Mouse (Mus musculus): ENCODE measurements around the gene Map1s. TPM values are rescaled to one million over a fixed set of nuclear protein-coding genes. Genes with fewer than 3 reads are reported as not detected.
A peak's percentile ranks its signal among the peaks of the same experiment; 100 is the strongest.

Gene Map1s
- polyA plus RNA-seq, 1 experiment, result 62.2 TPM

DNA sequence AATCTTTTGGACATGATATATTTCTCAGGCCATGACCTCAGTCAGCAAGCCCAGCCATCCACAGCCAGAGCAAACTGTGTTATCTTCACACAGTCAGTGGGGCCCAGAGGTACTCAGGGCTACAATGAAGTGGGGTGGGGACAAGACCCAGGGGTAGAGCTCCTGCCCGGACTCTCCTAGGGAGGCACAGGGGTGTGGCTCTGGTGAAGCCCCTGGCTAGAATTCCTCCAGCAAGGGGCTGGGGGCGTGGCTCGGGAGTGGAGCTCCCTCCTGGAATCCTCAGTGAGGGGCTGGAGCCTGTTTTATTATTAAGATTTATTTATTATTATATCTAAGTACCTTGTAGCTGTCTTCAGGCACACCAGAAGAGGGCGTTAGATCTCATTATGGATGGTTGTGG, 29.4 kb upstream of the Map1s start:
- TF ChIP-seq CTCF (IDR thresholded peaks at IDR 0.05; ENCODE audit: extremely low read depth, insufficient read depth, low read length), result no peak
- TF ChIP-seq POLR2A (IDR thresholded peaks at IDR 0.05; ENCODE audit: extremely low read depth, insufficient read depth, low read length), result no peak
- Histone ChIP-seq H3K4me1 (ENCODE audit: control insufficient read depth, insufficient read depth, low read length) (no peaks in the 10 kb centered on the region), H3K4me3 (ENCODE audit: insufficient read depth, low read length) (no peak overlapping the region), H3K27ac (ENCODE audit: insufficient read depth, low read length) (no peak overlapping the region)

- Histone ChIP-seq H3K4me3 (ENCODE audit: insufficient read depth, low read length) (no peak overlapping the region), H3K27ac (ENCODE audit: insufficient read depth, low read length) (no peak overlapping the region), H3K4me1 (ENCODE audit: control insufficient read depth, insufficient read depth, low read length) (no peaks in the 10 kb centered on the region)
- TF ChIP-seq POLR2A (IDR thresholded peaks at IDR 0.05; ENCODE audit: extremely low read depth, insufficient read depth, low read length) (no peak), CTCF (IDR thresholded peaks at IDR 0.05; ENCODE audit: extremely low read depth, insufficient read depth, low read length) (no peak)
Observed at GRCm38 (mm10) chr8:70878178-70878577, 27.6 kb upstream of the Map1s start.

- TF ChIP-seq POLR2A (IDR thresholded peaks at IDR 0.05; ENCODE audit: extremely low read depth, insufficient read depth, low read length), result no peak
- TF ChIP-seq CTCF (IDR thresholded peaks at IDR 0.05; ENCODE audit: extremely low read depth, insufficient read depth, low read length), result no peak
- no peak overlapping the region for H3K27ac ChIP-seq (ENCODE audit: insufficient read depth, low read length)
- H3K4me3 ChIP-seq (ENCODE audit: insufficient read depth, low read length), result no peak overlapping the region
- H3K4me1 ChIP-seq (ENCODE audit: control insufficient read depth, insufficient read depth, low read length), result no peaks in the 10 kb centered on the region
Observed at GRCm38 (mm10) chr8:70879500-70879899, 26.2 kb upstream of the Map1s start.

DNA sequence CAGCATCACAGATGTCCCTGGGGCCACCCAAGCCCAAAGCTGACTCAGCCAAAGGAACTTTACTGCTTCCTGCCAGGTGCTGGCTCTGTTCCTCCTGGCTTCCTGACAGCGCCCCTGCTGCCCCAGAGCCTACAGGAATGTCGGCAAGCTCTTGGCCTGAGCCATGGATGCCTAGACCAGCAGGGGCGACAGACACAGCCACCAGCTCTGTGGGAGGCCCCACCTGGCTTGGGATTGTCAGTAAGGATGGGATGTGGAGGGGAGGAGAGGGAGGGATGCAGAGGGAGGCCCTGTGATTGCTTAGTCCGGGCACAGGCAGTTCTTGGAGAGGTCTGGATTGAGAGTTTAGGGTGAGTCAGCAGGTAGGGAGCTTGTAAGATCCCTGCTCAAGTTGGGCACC, 25.6 kb upstream of the Map1s start:
- Histone ChIP-seq H3K27ac (ENCODE audit: insufficient read depth, low read length) (peak overlapping the region; percentile 67; the same call in 1 of the 2 replicates), H3K4me1 (ENCODE audit: control insufficient read depth, insufficient read depth, low read length) (no peaks in the 10 kb centered on the region), H3K4me3 (ENCODE audit: insufficient read depth, low read length) (no peak overlapping the region)
- TF ChIP-seq POLR2A (IDR thresholded peaks at IDR 0.05; ENCODE audit: extremely low read depth, insufficient read depth, low read length) (no peak), CTCF (IDR thresholded peaks at IDR 0.05; ENCODE audit: extremely low read depth, insufficient read depth, low read length) (no peak)

GRCm38 (mm10) chr8:70880546-70880945, 25.2 kb upstream of the Map1s start:
- H3K27ac ChIP-seq (ENCODE audit: insufficient read depth, low read length), result peak overlapping the region; percentile 67
- no peaks in the 10 kb centered on the region for H3K4me1 ChIP-seq (ENCODE audit: control insufficient read depth, insufficient read depth, low read length)
- no peak for TF ChIP-seq POLR2A (IDR thresholded peaks at IDR 0.05; ENCODE audit: extremely low read depth, insufficient read depth, low read length)
- TF ChIP-seq CTCF (IDR thresholded peaks at IDR 0.05; ENCODE audit: extremely low read depth, insufficient read depth, low read length), result no peak
- no peak overlapping the region for H3K4me3 ChIP-seq (ENCODE audit: insufficient read depth, low read length)

DNA sequence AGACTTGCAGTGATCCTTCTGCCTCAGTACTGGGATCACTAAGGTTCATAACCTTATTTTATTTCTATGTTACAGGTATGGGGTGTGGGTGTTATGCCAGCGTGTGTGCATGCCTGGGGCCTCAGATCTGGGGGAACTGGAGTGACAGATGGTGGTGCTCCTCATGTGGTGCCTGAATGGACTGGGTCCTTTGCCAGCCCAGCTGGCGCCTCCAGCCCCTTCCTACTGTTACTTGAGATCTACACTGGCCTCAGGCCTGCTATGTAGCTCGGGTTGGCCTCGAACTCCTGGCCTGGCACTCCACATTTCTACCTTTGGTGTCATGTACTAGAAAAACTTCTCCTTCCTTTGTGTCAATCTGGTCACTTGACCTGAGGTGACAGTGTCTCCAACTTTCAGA, 21.5 kb upstream of the Map1s start:
- Histone ChIP-seq H3K27ac (ENCODE audit: insufficient read depth, low read length) (no peak overlapping the region), H3K4me3 (ENCODE audit: insufficient read depth, low read length) (no peak overlapping the region), H3K4me1 (ENCODE audit: control insufficient read depth, insufficient read depth, low read length) (no peaks in the 10 kb centered on the region)
- no peak for TF ChIP-seq POLR2A (IDR thresholded peaks at IDR 0.05; ENCODE audit: extremely low read depth, insufficient read depth, low read length)
- no peak for TF ChIP-seq CTCF (IDR thresholded peaks at IDR 0.05; ENCODE audit: extremely low read depth, insufficient read depth, low read length)

DNA sequence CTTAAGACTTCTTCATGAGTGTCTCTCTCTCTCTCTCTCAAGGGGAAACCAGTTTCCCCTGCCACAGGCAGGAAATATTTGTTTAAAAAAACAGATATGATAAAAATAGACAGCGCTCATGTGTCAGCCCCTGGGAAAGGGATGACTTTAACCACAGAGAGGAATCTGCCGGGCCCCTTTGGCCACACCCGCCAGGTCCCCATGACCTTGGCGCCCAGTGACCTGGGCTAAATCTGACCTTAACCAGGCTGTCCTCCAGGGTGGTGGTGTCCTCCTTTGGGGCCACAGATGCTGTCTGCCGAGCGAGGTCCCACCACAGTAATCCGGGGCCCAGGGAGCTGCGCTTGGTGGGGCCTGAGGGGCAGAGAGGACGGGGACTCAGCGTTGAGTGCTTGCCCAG, 21.0 kb upstream of the Map1s start:
- H3K4me1 ChIP-seq (ENCODE audit: control insufficient read depth, insufficient read depth, low read length), result no peaks in the 10 kb centered on the region
- TF ChIP-seq CTCF (IDR thresholded peaks at IDR 0.05; ENCODE audit: extremely low read depth, insufficient read depth, low read length), result no peak
- TF ChIP-seq POLR2A (IDR thresholded peaks at IDR 0.05; ENCODE audit: extremely low read depth, insufficient read depth, low read length), result no peak
- H3K27ac ChIP-seq (ENCODE audit: insufficient read depth, low read length), result no peak overlapping the region
- H3K4me3 ChIP-seq (ENCODE audit: insufficient read depth, low read length), result no peak overlapping the region

- H3K4me3 ChIP-seq (ENCODE audit: insufficient read depth, low read length), result no peak overlapping the region
- no peaks in the 10 kb centered on the region for H3K4me1 ChIP-seq (ENCODE audit: control insufficient read depth, insufficient read depth, low read length)
- H3K27ac ChIP-seq (ENCODE audit: insufficient read depth, low read length), result no peak overlapping the region
- no peak for TF ChIP-seq CTCF (IDR thresholded peaks at IDR 0.05; ENCODE audit: extremely low read depth, insufficient read depth, low read length)
- no peak for TF ChIP-seq POLR2A (IDR thresholded peaks at IDR 0.05; ENCODE audit: extremely low read depth, insufficient read depth, low read length)
Observed at GRCm38 (mm10) chr8:70885612-70886011, 20.1 kb upstream of the Map1s start.

- H3K4me3 ChIP-seq (ENCODE audit: insufficient read depth, low read length), result peak overlapping the region; percentile 2; the same call in 1 of the 2 replicates
- TF ChIP-seq CTCF (IDR thresholded peaks at IDR 0.05; ENCODE audit: extremely low read depth, insufficient read depth, low read length) (no peak), POLR2A (IDR thresholded peaks at IDR 0.05; ENCODE audit: extremely low read depth, insufficient read depth, low read length) (no peak)
- no peaks in the 10 kb centered on the region for H3K4me1 ChIP-seq (ENCODE audit: control insufficient read depth, insufficient read depth, low read length)
- H3K27ac ChIP-seq (ENCODE audit: insufficient read depth, low read length), result no peak overlapping the region
Observed at GRCm38 (mm10) chr8:70887669-70888068, 18.1 kb upstream of the Map1s start.

GRCm38 (mm10) chr8:70890656-70891055, 15.1 kb upstream of the Map1s start:
- Histone ChIP-seq H3K4me3 (ENCODE audit: insufficient read depth, low read length) (no peak overlapping the region), H3K27ac (ENCODE audit: insufficient read depth, low read length) (no peak overlapping the region), H3K4me1 (ENCODE audit: control insufficient read depth, insufficient read depth, low read length) (no peaks in the 10 kb centered on the region)
- TF ChIP-seq POLR2A (IDR thresholded peaks at IDR 0.05; ENCODE audit: extremely low read depth, insufficient read depth, low read length) (no peak), CTCF (IDR thresholded peaks at IDR 0.05; ENCODE audit: extremely low read depth, insufficient read depth, low read length) (no peak)

Data from cortical plate, adult 2 months (tissue).